Mouse (Mus musculus): ENCODE measurements around the gene Uaca.

Gene Uaca

GRCm38 (mm10) chr9:60878051-60878557, 83.8 kb downstream of the Uaca start:
- in situ Hi-C loops (cut with MboI, MseI), result no loop called here

- in situ Hi-C loops (cut with MboI, MseI), result no loop called here
Observed at GRCm38 (mm10) chr9:60878630-60879029, 84.3 kb downstream of the Uaca start.

- in situ Hi-C loops (cut with MboI, MseI), result no loop called here
Observed at GRCm38 (mm10) chr9:60885148-60885547, 90.8 kb downstream of the Uaca start.

GRCm38 (mm10) chr9:60886431-60887371, 92.4 kb downstream of the Uaca start:
- in situ Hi-C loops (cut with MboI, MseI), result no loop called here

- in situ Hi-C loops (cut with MboI, MseI), result no loop called here
Observed at GRCm38 (mm10) chr9:60887389-60887811, 93.1 kb downstream of the Uaca start.

- in situ Hi-C loops (cut with MboI, MseI), result no loop called here
Observed at GRCm38 (mm10) chr9:60893511-60893910, 99.2 kb downstream of the Uaca start.

GRCm38 (mm10) chr9:60895486-60896110, 101.3 kb downstream of the Uaca start:
- in situ Hi-C loops (cut with MboI, MseI), result no loop called here

GRCm38 (mm10) chr9:60898291-60899020, 104.1 kb downstream of the Uaca start:
- in situ Hi-C loops (cut with MboI, MseI), result no loop called here

GRCm38 (mm10) chr9:60899201-60899600, 104.9 kb downstream of the Uaca start:
- in situ Hi-C loops (cut with MboI, MseI), result no loop called here

- in situ Hi-C loops (cut with MboI, MseI), result no loop called here
Observed at GRCm38 (mm10) chr9:60899797-60900459, 105.6 kb downstream of the Uaca start.

GRCm38 (mm10) chr9:60912266-60912665, 117.9 kb downstream of the Uaca start:
- in situ Hi-C loops (cut with MboI, MseI), result no loop called here

- in situ Hi-C loops (cut with MboI, MseI), result no loop called here
Observed at GRCm38 (mm10) chr9:60913626-60914025, 119.3 kb downstream of the Uaca start.

GRCm38 (mm10) chr9:60919936-60920672, 125.8 kb downstream of the Uaca start:
- in situ Hi-C loops (cut with MboI, MseI), result loop anchor here (5.0 kb wide), 1 partner anchor 62 kb away; no protein-coding TSS in a partner anchor

- in situ Hi-C loops (cut with MboI, MseI), result no loop called here
Observed at GRCm38 (mm10) chr9:60920673-60921062, 126.3 kb downstream of the Uaca start.

GRCm38 (mm10) chr9:60921287-60921686, 126.9 kb downstream of the Uaca start:
- in situ Hi-C loops (cut with MboI, MseI), result no loop called here

GRCm38 (mm10) chr9:60921831-60922230, 127.5 kb downstream of the Uaca start:
- in situ Hi-C loops (cut with MboI, MseI), result no loop called here

GRCm38 (mm10) chr9:60926301-60926700, 132.0 kb downstream of the Uaca start:
- in situ Hi-C loops (cut with MboI, MseI), result loop anchor here (5.0 kb wide), 1 partner anchor 1511 kb away; no protein-coding TSS in a partner anchor

- in situ Hi-C loops (cut with MboI, MseI), result loop anchor here (5.0 kb wide), 1 partner anchor 1508 kb away; no protein-coding TSS in a partner anchor
Observed at GRCm38 (mm10) chr9:60929290-60929983, 135.1 kb downstream of the Uaca start.
